ENCODE assay signal across 23 mouse cellular contexts in genomic region chr5:100477604-100478003, GRCm38 (mm10). TPM values are rescaled to one million over a fixed set of nuclear protein-coding genes. Genes with fewer than 3 reads are reported as not detected.
DNase-seq lines count a peak whose midpoint lies in the region; ATAC-seq and TF ChIP-seq lines count a peak whose summit lies in the region.
"Had no signal": no experiment of that assay in that cellular context is flagged by ENCODE, and none has a peak within 500 bp of the region (broad histone marks: within the 10 kb centered on the region; RNA-seq: fewer than 3 reads in every experiment).

No protein-coding gene starts in this region.

- intact Hi-C loops in heart, postnatal 25 days (cut with DNase I), result no loop called here

- H3K27me3 ChIP-seq in kidney, adult 2 months (replicated peaks; ENCODE audit: control insufficient read depth, insufficient read depth, low read length), result no peaks in the 10 kb centered on the region
- H3K27me3 ChIP-seq: embryonic facial prominence, embryonic 12.5 days; forebrain, embryonic 13.5 days; forebrain, embryonic 15.5 days; Patski had no signal

- no peaks in the 10 kb centered on the region; the same call in 1 of the 2 replicates for H3K36me3 ChIP-seq in kidney, adult 2 months (ENCODE audit: control insufficient read depth, insufficient read depth, low read length)
- H3K36me3 ChIP-seq: forebrain, embryonic 15.5 days had no signal

- no peak overlapping the region for H3K4me3 ChIP-seq in kidney, adult 2 months (ENCODE audit: insufficient read depth, low read depth, low read length)
- H3K4me3 ChIP-seq: embryonic facial prominence, embryonic 10.5 days; embryonic facial prominence, embryonic 12.5 days; forebrain, embryonic 13.5 days; forebrain, embryonic 15.5 days had no signal

- H3K4me1 ChIP-seq in kidney, adult 2 months (ENCODE audit: control insufficient read depth, insufficient read depth, low read length), result no peaks in the 10 kb centered on the region
- H3K4me1 ChIP-seq: embryonic facial prominence, embryonic 10.5 days; embryonic facial prominence, embryonic 12.5 days; forebrain, embryonic 13.5 days; forebrain, embryonic 15.5 days had no signal

- 78% methylated on average over 9 of the region's 9 CpGs for WGBS in kidney, adult 2 months

- peak; percentile 71 for DNase-seq in heart, adult 11 months
- no peak for DNase-seq in heart, postnatal 25 days (ENCODE audit: low spot score)
- DNase-seq in lung, postnatal 4 days, result no peak
- no peak for DNase-seq in layer of hippocampus, postnatal 14 days (ENCODE audit: low spot score in 2 of 2)
- no peak for DNase-seq in kidney, adult 2 months
- DNase-seq: adrenal gland, adult 2 months; adrenal gland, postnatal 10 days; adrenal gland, postnatal 25 days; cerebellum, adult 11 months; cerebellum, adult 18-20 months; cerebellum, adult 8-10 months; cerebellum, adult 9-11 months; cerebellum, postnatal 14 days; cerebellum, postnatal 36 days; forebrain, postnatal 0 days had no signal

- ATAC-seq in common myeloid progenitor, adult 5-6 weeks (replicated peaks; ENCODE audit: low read depth, poor library complexity, severe bottlenecking), result peak; percentile 69
- peak; percentile 32 to 69; a peak in 3 of 4 replicates for ATAC-seq in hematopoietic stem cell, adult 5-6 weeks (replicated peaks in 1 of 2; ENCODE audit: insufficient read depth in 1 of 2, low FRiP score in 2 of 2, low TSS enrichment in 1 of 2, low read depth in 1 of 2, poor library complexity in 2 of 2, severe bottlenecking in 2 of 2)
- peak; percentile 10; the same call in 1 of the 2 replicates for ATAC-seq in megakaryocyte-erythroid progenitor cell, adult 5-6 weeks (replicated peaks; ENCODE audit: low FRiP score, low TSS enrichment, poor library complexity, severe bottlenecking)
- ATAC-seq: forebrain, embryonic 13.5 days; forebrain, embryonic 15.5 days; forebrain, postnatal 0 days; Patski had no signal

- TF ChIP-seq CTCF in kidney, adult 2 months (conservative IDR thresholded peaks at IDR 0.05; ENCODE audit: insufficient read depth, insufficient read length, low read depth, low read length), result no peak

- no peak overlapping the region for H3K27ac ChIP-seq in kidney, adult 2 months (ENCODE audit: insufficient read depth, low read depth, low read length)
- H3K27ac ChIP-seq: embryonic facial prominence, embryonic 10.5 days; embryonic facial prominence, embryonic 12.5 days; forebrain, embryonic 13.5 days; forebrain, embryonic 15.5 days had no signal

- TF ChIP-seq POLR2A in kidney, adult 2 months (IDR thresholded peaks at IDR 0.05; ENCODE audit: low read depth, low read length), result no peak

RNA-seq across cellular contexts. Expression of gene Lin54, which starts 22.8 kb away (rescaled TPM):
- total RNA-seq in heart, postnatal 25 days (2021), result 1 to 10 TPM; 8.2 to 9.4 TPM
- 31.5 and 38.7 TPM in 2 replicates for total RNA-seq in common myeloid progenitor, adult 5-6 weeks (2017)
- total RNA-seq in hematopoietic stem cell, adult 5-6 weeks (2017), result 27.6 and 37.5 TPM in 2 replicates
- total RNA-seq in megakaryocyte-erythroid progenitor cell, adult 5-6 weeks (2014; fragmentation: Nextera tagmentation), result 40.5 and 45.3 TPM in 2 replicates
- 32.1 and 56.5 TPM in 2 replicates for total RNA-seq in megakaryocyte-erythroid progenitor cell, adult 5-6 weeks (2017)
- 10 to 100 TPM; 14.0 to 17.9 TPM for total RNA-seq in layer of hippocampus, postnatal 14 days (2021)
- 6.2 and 6.4 TPM in 2 replicates for polyA plus RNA-seq in kidney, adult 2 months (2012; rRNA removed)

RNA-seq across cellular contexts. Expression of gene Cops4, which starts 40.5 kb away (rescaled TPM):
- total RNA-seq in heart, postnatal 25 days (2021), result 10 to 100 TPM; 79.7 to 85.4 TPM
- 124 and 138 TPM in 2 replicates for total RNA-seq in common myeloid progenitor, adult 5-6 weeks (2017)
- total RNA-seq in hematopoietic stem cell, adult 5-6 weeks (2017), result 117 and 166 TPM in 2 replicates
- 86.0 and 93.6 TPM in 2 replicates for total RNA-seq in megakaryocyte-erythroid progenitor cell, adult 5-6 weeks (2014; fragmentation: Nextera tagmentation)
- total RNA-seq in megakaryocyte-erythroid progenitor cell, adult 5-6 weeks (2017), result 186 and 187 TPM in 2 replicates
- total RNA-seq in layer of hippocampus, postnatal 14 days (2021), result 10 to 100 TPM; 75.5 to 77.9 TPM
- 25.4 and 29.8 TPM in 2 replicates for polyA plus RNA-seq in kidney, adult 2 months (2012; rRNA removed)

Comparison
In these comparisons a context has a peak if more than half of its experiments do, and no peak if none do; other contexts are left out.
1. ATAC-seq: peak in every context shown above with its lines; median percentile 69 in common myeloid progenitor, adult 5-6 weeks; 50 in hematopoietic stem cell, adult 5-6 weeks; 10 in megakaryocyte-erythroid progenitor cell, adult 5-6 weeks.